Mouse (Mus musculus) adrenal gland, postnatal 36 days (tissue): ENCODE data around the gene Nacc1. TPM values are rescaled to one million over a fixed set of nuclear protein-coding genes. Genes with fewer than 3 reads are reported as not detected.

ENCODE experiments used
- DNase-seq, 2 experiments: peaks; one replicate each; pipeline ENCODE4 v3.0.0; 2021; ENCODE audit warnings: mixed read lengths in 1 of 2
- long read RNA-seq, 2 experiments: library from polyadenylated mRNA; stranded (forward); transcript quantifications; one replicate each; pipeline ENCODE4 v2.0.0; 2021; ENCODE audit warnings: borderline sequencing depth in 2 of 2
- total RNA-seq, 2 experiments: library from RNA; stranded (reverse); gene quantifications; 2 replicates each; pipeline ENCODE4 v1.2.3; 2021

The Nacc1 gene
- total RNA-seq, result 10 to 100 TPM; 73.9 to 80.0 TPM
- long read RNA-seq, experiment 1, partial matches to known transcripts, result 0 of 26 reads
- long read RNA-seq, experiment 1, other reads (novel, unspliced or antisense), result 26 of 26 reads
- long read RNA-seq, experiment 2, full-length matches to known transcripts, result 1 of 19 reads
- long read RNA-seq, experiment 2, partial matches to known transcripts, result 0 of 19 reads
- long read RNA-seq, experiment 2, other reads (novel, unspliced or antisense), result 18 of 19 reads

DNA sequence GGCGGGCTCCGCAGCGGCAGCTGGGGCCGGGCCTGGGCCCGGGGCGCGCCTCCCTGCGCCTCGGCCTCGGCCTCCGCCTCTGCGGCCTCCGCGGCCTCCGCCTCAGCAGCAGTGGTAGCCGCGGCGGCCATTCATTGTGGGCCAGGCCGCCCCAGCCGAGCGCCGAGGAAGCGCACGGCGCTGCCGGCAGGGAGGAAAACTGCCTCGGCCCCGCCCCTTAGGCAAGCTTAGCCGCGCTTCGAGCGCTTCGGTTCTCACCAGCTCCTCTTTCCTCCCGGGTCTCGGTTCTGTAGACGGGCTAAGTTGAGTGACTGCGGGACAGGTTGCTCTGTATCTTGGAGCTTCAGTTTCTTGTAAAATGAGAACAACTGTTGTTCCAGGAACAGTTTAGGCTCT is at the start of gene Nacc1:
Gene Nacc1 (minus strand): TSS at position 158 of the 396 bp plus-strand sequence.
- peak; percentile 94 to 97 for DNase-seq

DNA sequence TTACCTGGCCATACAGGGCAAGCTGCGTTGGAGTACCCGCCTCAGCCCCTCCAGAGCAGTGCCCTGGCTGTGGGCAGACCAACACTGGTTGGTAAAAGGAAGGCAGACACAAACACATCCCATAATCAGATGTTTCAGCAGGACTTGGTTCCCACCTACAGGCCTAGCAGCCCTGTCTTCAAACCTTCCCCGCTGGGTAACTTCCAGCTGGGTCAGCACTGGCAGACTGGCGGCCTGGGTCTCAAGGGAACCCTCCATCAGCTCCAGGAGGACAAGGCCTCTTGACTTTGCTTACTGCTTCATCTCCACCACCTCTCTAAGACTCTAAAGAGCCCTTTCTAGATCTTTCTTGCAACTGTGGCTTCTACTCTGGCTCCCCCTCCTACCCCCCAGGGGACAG is 48.9 kb upstream of the Nacc1 start:
- DNase-seq, result no peak

DNA sequence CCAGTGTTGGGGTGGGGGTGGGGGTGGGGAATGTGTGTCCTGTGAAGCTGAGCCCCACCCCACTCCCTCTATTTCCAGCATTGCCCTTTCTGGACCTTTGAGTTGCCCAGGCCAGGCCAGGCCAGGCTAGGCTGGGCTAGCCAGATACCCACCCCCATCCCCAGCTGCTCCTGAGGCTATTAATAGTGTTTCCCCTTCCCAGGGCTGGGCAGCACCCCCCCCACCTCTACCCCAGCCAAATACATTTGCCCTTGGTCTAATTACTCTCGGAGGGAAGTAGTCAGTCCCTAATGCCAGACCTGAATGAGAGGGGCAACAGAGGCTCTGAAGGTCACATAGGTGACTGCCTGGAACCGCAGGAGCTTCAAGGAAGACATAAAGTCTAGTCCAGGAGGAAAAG is 47.9 kb upstream of the Nacc1 start:
- no peak for DNase-seq

DNA sequence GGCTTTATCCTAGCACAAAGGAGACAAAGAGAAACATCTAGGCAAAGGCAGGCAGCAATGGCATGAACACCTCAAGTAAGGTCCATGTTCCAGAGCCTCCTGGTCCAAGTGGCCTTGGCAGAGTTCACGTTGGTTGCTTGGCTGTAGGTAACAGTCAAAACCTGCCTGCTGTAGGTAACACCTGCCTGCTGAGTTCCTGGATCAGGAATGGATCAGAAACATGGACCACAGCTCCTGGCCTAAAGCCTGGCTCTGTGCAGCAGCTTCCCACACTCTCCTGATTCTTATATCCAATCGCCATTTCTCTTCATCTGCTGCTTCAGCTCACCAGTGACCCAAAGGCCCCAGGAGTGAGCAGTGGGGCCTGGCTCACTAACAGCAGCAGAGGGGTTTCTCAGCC is 47.0 kb upstream of the Nacc1 start:
- no peak for DNase-seq

DNA sequence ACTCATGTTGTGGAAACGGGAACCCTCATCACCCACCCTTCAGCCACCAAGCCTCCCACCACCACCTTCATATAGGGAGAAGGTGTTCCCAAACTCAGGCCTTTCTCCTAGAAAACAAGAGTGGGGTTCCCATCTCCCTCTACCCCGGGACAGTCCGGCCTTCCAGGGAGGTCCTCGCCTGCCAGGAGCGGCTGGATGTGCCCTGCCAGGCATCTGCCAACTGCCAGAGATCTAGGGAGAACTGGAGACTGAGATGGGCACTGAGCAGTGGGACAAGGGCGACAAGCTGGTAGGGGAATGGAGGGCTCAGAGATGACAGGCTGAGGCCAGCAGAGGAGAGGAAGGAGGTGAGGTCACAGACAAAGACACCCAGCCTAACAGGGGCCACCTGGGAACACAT is 46.3 kb upstream of the Nacc1 start:
- DNase-seq, result no peak

DNA sequence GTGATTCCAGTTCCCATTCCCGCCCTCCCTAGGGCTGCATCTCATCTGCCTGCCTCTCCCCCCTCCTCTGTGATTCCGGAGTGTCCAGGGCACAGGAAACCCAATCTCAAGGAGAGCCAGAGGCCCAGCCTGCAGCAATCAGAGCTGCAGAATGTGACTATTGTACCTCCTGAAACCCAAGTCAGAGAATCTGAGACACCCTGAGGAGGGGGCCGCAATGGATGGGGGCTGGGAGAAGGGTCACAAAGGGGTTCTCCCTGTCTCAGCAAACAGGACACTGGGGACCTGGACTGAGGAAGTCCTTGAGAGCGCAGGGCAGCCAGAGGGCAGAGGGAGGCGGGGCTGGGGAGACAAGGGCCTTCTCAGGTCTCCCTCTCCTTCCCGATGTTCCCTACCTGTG is 45.3 kb upstream of the Nacc1 start:
- no peak for DNase-seq

DNA sequence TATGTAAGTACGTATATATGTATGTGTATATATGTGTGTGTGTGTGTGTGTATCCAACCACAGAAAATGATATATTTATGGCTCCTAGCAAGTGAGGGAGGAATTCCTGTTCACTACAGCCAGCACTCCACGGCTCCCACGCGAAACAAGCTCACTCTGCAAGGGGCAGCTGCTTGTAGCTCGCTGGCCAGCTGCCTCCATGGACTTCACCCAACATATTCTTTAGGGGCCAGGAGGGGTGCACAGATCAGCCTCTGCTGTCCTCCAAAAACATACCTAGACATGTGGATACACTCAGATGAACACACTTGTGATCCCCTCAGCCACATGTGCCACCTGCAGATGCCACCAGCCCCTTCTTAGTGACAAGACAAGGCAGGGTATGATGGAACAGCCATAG is 44.9 kb upstream of the Nacc1 start:
- no peak for DNase-seq

DNA sequence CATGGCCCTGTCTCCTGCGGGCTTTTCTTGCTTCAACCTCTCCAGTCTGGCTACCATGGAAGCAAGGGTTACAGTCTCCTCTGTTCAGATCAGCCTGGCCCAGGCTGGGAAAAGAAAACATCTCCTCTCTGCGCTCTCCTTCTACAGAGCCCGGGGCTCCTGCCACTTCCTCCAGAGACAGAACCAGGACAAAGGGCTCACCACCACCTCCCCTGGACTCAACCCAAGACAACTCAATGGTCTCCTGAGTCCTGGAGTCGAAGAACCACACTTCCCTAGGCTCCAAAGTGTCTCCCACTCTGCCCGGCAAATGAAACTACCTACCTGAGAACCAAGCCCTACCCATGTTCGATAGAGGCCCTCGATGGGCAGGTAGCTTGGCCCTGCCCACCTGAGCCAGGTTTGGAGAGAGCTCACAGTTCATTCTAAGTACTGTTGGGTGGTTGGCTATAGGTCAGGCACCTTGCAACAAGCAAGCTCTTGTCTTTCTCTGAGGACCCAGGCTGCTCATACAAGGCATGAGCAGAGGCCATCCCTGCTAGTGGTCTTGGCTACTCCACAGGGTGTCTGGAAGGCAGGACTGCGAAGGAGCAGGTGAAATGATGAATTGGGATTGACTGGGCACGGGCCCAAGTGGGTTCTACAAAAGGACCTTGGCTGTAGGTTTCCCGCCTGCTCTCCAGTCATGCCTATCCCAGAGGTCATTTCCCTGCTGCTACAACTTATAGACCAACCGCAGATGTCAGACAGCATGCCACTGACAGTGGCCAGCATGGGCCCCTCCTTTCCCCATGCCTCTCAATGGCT is 43.9 kb upstream of the Nacc1 start:
- DNase-seq, result peak; percentile 41 to 42

DNA sequence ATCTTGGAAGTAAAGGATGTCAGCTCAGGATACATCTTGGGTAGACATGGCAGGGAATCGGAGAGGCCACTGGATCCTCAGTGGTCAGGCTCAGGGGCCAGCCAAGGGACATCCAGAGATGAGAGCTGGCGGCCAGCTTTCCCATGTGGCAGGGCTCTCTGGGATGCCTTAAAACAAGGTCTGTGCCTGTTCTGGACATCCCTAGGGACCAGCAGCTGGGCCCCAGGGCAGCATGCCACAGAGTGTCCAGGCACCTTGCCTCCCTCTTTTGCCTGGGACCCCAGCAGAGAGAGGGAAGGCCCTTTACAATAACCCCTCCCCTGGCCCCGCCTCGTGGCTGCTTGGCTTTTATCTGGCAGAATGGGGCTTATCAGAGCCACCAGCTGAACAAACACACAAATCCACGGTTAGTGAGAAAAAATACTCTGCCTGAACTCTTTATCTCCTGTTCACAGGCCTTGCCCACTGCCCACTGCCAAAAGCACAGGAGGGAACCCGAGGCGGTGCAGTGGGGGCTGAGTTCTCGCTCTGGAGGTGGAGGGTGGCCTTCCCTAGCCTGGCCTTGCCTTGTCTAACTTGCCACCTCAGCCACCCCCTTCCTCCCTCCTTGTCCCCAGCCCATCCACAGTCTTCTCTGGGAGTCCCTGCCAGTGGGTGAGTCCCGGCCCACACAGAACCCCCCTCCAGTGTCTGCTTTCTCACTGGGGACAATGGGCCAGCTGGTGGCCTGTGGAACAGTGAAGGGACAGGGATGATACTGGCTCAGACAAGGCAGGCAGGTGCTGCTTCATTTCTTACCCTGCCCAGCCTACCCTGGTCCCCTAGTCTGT is 43.1 kb upstream of the Nacc1 start:
- DNase-seq, result no peak

DNA sequence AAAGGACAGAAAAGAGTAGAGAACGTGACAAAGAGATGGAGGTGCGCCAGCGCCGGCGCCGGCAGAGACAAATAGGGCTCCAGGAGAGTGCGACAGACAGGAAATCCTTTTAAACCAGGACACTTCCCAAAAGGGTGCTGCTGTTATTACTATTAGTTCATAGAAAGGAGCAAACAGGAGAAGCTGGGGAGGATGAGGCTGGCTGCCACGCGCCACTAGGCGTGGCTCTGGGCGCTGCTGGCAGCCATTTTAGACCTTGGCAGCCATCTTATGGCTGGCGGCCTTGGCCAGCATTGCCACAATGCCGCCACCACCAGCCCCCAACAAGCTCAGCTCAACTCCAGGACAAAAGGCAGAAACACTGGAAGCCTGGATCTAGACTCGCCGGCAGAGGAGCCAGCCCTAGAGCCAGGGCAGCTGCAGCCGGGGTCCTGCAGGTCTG is 42.3 kb upstream of the Nacc1 start:
- peak; percentile 29 to 48 for DNase-seq

DNA sequence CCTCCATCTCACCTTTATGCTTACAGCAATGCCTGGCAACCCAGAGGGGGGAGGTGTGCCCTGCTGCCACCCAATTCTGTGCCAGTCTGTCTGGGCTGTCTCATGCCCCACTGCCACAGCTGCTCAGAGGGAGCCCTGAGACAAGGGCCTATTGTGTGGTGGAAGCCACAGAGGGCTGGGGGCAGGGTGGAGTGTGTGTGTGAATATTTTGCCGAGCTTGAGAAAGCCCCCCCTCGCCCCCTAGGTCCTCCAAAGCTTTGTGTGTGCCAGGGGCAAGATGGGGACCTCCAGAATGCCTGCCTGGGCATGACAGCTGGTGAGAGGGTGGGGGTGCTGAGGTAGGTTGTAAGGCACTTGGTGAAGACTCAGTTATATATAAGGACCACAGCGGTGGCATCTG is 40.8 kb upstream of the Nacc1 start:
- no peak for DNase-seq

DNA sequence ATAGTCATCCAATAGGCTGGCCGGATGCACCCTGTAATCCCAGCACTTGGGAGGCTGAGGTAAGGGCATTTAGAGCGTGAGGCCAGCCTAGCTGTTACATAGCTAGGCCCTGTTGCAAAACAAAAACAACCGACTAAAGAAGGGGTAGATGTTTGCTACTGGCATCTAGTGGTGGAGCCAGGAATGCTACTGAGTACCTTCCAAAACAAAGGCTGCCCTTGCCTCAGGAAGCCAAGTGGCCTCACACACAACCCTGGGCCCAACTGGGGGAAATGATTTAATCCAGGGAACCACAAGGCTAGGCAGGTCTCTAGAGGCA is 38.2 kb upstream of the Nacc1 start:
- DNase-seq, result peak in 1 of 2 experiments; percentile 36

DNA sequence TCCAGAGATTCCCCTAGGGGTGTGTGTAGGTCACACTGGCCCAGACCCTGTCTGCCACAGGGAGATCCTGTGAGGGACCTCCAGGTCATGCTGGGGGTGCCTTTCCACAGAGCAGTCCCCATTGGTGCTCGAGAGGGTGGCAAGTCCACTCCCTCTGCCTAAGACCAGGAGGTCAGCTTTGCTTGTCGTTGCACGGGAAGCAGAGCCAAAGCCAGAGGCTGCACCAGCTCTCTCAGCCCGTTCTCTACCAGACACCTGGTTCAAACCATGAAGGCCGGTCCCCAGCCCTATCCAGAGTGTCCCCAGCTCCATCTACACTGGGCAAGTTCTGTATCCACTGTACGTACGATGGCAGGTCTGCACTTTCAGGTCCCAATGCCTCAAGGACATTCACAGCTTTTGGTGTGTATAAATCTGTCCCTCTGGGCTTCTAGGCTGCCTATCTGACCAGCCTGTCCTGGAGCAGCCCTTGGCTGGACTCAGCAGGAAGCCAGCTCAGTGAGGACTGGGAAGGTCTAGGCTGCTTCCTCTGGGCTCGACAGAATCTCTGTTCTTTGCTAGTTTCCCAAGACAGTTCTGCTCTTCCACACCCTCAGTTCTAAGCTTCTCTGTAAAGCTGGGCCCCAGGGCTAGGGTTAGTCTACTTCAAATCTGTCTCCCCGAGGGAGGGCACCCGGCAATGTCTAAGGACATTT is 37.7 kb upstream of the Nacc1 start:
- no peak for DNase-seq

DNA sequence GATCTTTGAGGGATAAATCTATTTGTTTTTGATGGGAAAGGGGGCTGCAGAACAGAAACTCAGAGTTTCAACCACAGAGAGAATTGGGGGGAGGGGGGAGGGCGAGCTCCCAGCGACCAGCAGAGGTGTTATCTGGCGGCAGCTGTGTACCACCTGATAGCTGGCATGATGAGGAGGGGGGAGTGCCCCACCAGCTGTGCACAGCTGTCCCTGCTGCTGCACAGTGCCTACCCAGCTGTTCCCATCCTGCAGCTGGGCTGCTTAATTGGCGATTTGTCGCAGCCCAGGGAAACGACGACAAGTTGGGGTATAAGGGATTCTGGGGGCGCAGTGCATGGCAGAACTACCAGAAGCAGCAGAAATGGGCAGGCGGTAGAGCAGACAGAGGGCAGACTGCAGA is 37.0 kb upstream of the Nacc1 start:
- no peak for DNase-seq

DNA sequence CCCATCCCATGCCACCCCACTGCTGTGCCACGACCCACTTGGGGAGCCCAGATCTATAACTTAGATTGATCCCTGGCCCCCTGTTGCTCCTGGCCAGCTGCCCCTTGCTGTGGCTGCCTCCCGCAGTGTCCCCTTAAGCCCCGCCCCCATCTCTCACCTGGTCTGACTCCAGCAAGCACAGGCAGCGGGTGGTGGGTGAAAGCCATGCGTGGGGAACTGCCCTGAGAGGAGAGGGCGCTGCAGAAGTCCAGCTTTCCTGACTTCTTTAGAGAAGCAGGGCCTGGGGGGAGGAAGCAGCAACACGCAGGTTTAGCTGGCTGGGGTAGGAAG is 35.9 kb upstream of the Nacc1 start:
- DNase-seq, result peak in 1 of 2 experiments; percentile 37

DNA sequence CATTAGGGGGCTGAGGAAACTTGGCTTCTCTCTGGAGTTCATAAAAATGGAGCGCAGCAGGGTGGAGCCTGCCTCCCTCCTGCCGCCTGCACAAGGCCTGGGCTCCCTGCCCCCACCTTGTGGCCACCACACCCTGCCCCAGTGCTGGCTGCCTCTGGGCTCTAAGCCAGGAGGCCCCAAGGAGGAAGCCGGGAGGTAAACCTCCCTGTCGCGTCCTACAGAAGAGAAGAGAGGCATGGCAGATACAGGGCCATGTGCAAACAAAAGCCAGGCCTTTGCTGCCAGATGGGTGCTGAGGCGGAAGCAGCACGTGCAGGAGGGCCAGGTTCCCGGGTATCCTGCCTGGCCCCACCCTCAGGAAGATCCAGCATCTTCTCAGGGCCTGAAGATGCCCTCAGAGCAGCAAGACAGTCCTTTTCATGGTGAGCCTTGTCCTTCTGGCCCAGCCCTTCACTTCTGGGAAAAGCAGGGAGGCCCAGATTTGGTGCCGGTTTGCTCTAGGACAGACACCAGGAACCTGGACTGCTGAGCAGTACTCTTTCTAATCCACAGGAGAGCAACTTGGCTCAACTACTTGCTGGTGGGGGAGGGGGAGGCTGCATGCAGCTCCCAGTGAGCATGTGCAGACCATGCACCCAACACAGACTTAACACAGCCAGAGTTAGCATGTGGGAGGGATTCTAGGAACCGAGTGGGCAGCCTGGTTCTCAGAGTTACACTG is 35.3 kb upstream of the Nacc1 start, which contains the start of gene G430095P16Rik:
Gene G430095P16Rik (plus strand): TSS at position 158 of the 721 bp plus-strand sequence.
- peak; percentile 54 to 79 for DNase-seq

DNA sequence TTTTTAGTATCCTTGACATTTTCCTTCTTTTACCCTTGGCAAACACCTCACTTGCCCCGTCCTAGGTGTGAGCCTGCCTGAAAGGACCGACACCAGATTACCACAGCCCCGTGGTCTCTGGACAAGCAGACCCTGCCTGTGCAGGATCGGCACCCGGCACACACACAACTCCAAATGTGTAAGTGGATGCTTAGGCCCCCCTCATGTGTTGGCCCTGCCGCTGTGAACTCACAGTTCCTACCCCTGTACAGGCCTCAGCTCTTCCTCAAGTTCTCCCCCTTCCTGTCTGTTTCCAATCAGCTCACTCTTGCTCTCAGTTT is 34.8 kb upstream of the Nacc1 start:
- no peak for DNase-seq

DNA sequence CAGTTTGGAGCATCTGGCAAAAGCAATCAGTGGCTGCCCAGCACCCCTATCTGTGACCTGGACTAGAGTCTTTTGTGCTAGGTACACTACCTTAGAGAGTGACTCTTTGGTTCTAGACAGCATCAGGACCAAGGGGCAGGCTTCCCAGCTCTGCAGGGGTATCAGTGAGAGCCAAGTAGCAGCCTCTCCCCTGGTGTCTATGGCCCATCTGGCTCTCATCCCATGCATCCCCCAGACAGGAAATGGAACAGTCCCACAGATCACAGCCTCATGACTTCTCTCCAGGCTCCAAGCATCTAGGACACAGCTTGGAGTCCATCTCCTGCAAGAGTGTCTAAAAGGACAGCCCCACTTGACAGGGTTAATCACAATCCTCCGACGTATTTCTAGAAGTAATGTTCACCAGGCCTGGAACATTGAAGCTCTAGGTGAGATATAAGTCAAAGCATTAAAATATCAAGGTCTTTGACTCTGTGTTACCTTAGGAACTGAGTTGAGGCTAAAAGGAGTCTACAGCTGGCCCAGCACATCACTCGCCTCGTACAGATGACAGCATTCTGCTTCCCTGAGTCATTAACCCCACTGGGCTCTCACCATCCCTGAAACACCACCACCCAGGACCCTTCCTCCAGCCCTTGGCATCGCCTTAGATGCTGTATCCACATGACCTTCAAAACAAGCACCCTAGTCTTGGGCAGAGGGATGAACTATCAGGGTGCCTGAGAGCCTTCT is 31.5 kb upstream of the Nacc1 start:
- DNase-seq, result no peak

DNA sequence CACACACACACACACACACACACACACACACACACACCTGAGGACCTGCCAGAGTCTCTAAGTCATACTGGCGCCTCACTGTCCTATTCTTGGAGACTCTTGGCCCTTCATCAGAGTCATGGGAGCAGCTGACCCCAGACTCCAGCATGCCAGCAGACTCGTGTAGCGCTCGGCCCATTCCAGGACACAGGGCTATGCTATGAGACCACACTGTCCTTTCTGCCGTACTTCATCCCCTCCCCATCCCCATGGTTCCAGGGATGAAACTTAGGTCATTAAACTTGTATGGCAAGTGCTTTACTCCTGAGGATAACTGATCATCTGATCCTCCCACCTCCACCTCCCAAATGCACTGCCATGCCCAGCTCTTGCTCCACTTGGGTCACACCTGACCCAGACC is 30.8 kb upstream of the Nacc1 start:
- no peak for DNase-seq

DNA sequence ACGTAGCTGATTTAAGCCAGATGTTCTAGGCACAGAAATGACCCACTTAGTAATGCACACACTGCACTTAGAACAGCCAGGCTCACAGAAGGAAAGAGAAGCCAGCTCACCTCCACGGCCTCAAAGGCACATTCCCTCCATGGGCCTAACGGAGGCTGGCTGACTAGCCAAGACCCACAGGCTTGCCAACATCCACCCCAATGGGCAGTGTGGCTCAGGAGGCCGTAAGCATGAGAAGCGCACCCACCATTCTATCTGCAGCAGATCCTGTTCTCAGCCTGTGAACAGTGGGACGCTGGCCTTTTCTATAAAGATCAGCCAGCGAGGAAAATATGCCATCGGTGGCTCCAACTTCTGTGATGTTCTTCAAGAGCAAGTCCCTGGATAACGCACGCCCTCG is 29.1 kb upstream of the Nacc1 start:
- DNase-seq, result no peak

DNA sequence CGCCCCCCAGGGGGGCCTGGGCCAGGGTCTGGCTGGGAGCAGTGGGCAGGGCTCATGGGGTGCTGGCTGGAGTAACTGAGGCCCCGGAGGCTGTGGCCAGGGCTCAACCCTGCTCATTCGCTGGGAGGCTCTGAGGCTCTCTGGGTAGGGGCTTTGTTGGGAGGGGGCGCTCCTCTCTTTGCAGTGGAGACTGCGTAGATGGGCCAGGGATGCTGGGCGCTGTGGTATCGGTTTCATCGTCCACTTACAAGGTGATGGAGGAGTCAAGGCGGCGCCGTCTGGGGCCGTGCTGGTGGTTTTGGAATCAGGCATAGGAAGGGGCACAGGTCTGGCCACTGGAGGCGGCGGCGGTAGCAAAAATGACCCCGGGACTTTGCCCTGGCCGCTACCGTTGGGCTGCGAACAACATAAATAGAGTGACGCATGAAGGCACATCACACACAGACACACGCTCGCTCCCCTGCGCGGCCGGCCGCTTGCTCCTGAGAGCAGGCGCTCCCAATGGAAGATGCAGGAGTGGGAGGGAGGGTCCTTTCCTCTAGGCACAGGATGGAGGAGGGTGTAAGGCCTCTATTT is 28.3 kb upstream of the Nacc1 start:
- DNase-seq, result no peak
